Mouse (Mus musculus) lung, adult 2 months (tissue): Measurements from ENCODE around the gene Golph3l. TPM values are rescaled to one million over a fixed set of nuclear protein-coding genes. Genes with fewer than 3 reads are reported as not detected.

Source experiments
- DNase-seq: peaks from one replicate; pipeline ENCODE4 v3.0.0; 2022
- H3K4me1 ChIP-seq: fragments of 200-500 bp; 2 replicates; pipeline ENCODE4 v1.6.1; 2011; ENCODE audit warnings: low read length; ENCODE audit not compliant: control insufficient read depth, insufficient read depth
- H3K4me3 ChIP-seq: fragments of 200-500 bp; replicated peaks from 2 replicates; pipeline ENCODE3; 2011; ENCODE audit warnings: low read depth, mild to moderate bottlenecking, control low read depth, low read length; ENCODE audit errors: extremely low read depth
- CTCF ChIP-seq: fragments of 200-500 bp; IDR thresholded peaks from 2 replicates; pipeline ENCODE4 v1.5.1; 2011; ENCODE audit warnings: mild to moderate bottlenecking, low read length, control low read depth; ENCODE audit not compliant: insufficient read depth
- POLR2A ChIP-seq: fragments of 200-500 bp; IDR thresholded peaks from 2 replicates; pipeline ENCODE4 v1.6.1; 2011; ENCODE audit warnings: low read depth, mild to moderate bottlenecking, control low read depth, low read length, borderline replicate concordance; ENCODE audit errors: extremely low read depth
- WGBS: fragments of 180-500 bp; shearing (Covaris S2); methylation state at CpG from one replicate; pipeline ENCODE4 v1.1.7; 2018; 5-methylcytosine and 5-hydroxymethylcytosine counted together
- polyA plus RNA-seq: library from polyadenylated mRNA; depleted of rRNA; stranded (reverse); fragments of >200 nt; gene quantifications from 2 replicates; pipeline ENCODE4 v1.2.3, GENCODE M21; 2012

The Golph3l gene
- polyA plus RNA-seq, 1 experiment = 10.0 TPM

- peak overlapping the region; percentile 89 for H3K4me3 ChIP-seq
- 0% methylated on average over 2 of the region's 2 CpGs for WGBS
- DNase-seq = no peak
- TF ChIP-seq CTCF (no peak), POLR2A (no peak)
- peaks cover 29% of the 10 kb centered on the region for H3K4me1 ChIP-seq
These were observed 72.2 kb downstream of the Golph3l start for GRCm38 (mm10) chr3:95660788-95661478.

GRCm38 (mm10) chr3:95661945-95662715, 73.4 kb downstream of the Golph3l start:
- Histone ChIP-seq H3K4me1 (peaks cover 41% of the 10 kb centered on the region), H3K4me3 (peak overlapping the region; percentile 44)
- no peak for TF ChIP-seq CTCF
- no peak for TF ChIP-seq POLR2A
- WGBS = 3% methylated on average over 7 of the region's 7 CpGs
- DNase-seq = no peak

- no peak for DNase-seq
These were observed 74.2 kb downstream of the Golph3l start for GRCm38 (mm10) chr3:95662724-95663449.

GRCm38 (mm10) chr3:95663486-95663885, 74.8 kb downstream of the Golph3l start:
- Histone ChIP-seq H3K4me3 (no peak overlapping the region), H3K4me1 (peaks cover 55% of the 10 kb centered on the region)
- WGBS = 43% methylated on average over 2 of the region's 2 CpGs
- TF ChIP-seq CTCF (no peak), POLR2A (no peak)
- no peak for DNase-seq

More at GRCm38 (mm10) chr3:95662724-95663449, 74.2 kb downstream of the Golph3l start:
- no peak for TF ChIP-seq CTCF
- 0 out of 2 replicates have a peak, but pooled peaks have one; percentile 5 for TF ChIP-seq POLR2A
- Histone ChIP-seq H3K4me3 (peak overlapping the region; percentile 16), H3K4me1 (peaks cover 49% of the 10 kb centered on the region)
- 51% methylated on average over 7 of the region's 7 CpGs for WGBS

GRCm38 (mm10) chr3:95663969-95664608, 75.4 kb downstream of the Golph3l start:
- Histone ChIP-seq H3K4me1 (peaks cover 58% of the 10 kb centered on the region), H3K4me3 (no peak overlapping the region)
- no peak for TF ChIP-seq POLR2A
- no peak for TF ChIP-seq CTCF
- DNase-seq = peak; percentile 33
- 66% methylated on average over 3 of the region's 3 CpGs for WGBS

GRCm38 (mm10) chr3:95664940-95665352, 76.2 kb downstream of the Golph3l start:
- TF ChIP-seq POLR2A (no peak), CTCF (no peak)
- WGBS = 70% methylated on average over 4 of the region's 4 CpGs
- Histone ChIP-seq H3K4me3 (no peak overlapping the region), H3K4me1 (peaks cover 61% of the 10 kb centered on the region)
- peak; percentile 32 for DNase-seq

GRCm38 (mm10) chr3:95666124-95666844, 77.5 kb downstream of the Golph3l start:
- H3K4me1 ChIP-seq = peaks cover 61% of the 10 kb centered on the region
- no peak overlapping the region for H3K4me3 ChIP-seq
- TF ChIP-seq CTCF = no peak
- TF ChIP-seq POLR2A = no peak
- DNase-seq = peak; percentile 75
- 23% methylated on average over 6 of the region's 6 CpGs for WGBS

GRCm38 (mm10) chr3:95667521-95667920, 78.8 kb downstream of the Golph3l start:
- whole genome bisulfite sequencing = 19% methylated on average over 4 of the region's 4 CpGs
- H3K4me3 ChIP-seq = no peak overlapping the region

More at GRCm38 (mm10) chr3:95667521-95667920, 78.8 kb downstream of the Golph3l start:
- peaks cover 70% of the 10 kb centered on the region for H3K4me1 ChIP-seq
- TF ChIP-seq POLR2A (no peak), CTCF (no peak)
- DNase-seq = no peak
